Mouse (Mus musculus) forebrain, embryonic 13.5 days (tissue): Measurements from ENCODE around the gene Lbhd1. TPM values are rescaled to one million over a fixed set of nuclear protein-coding genes. Genes with fewer than 3 reads are reported as not detected.
"Not testable (repeated sequence)": the region's sequence is repeated elsewhere in the genome, so short reads cannot be mapped to it uniquely, and the experiment has no call there.

Source experiments
- ATAC-seq: fragments of 200-750 bp; cut with Nextera tagmentation; 2 replicates; pipeline ENCODE4 v1.8.0; 2017
- H3K27ac ChIP-seq: fragments of 300-500 bp; sonication (generic); 2 replicates; pipeline ENCODE4 v1.5.1; 2015; ENCODE audit warnings: inconsistent platforms, mild to moderate bottlenecking, moderate library complexity
- H3K27me3 ChIP-seq: fragments of 300-500 bp; sonication (generic); 2 replicates; pipeline ENCODE4 v1.6.1; 2015; ENCODE audit warnings: mild to moderate bottlenecking, inconsistent platforms
- H3K36me3 ChIP-seq: fragments of 300-500 bp; sonication (generic); 2 replicates; pipeline ENCODE4 v1.6.1; 2015; ENCODE audit warnings: mild to moderate bottlenecking, inconsistent platforms; ENCODE audit not compliant: poor library complexity, severe bottlenecking
- H3K4me1 ChIP-seq: fragments of 300-500 bp; sonication (generic); 2 replicates; pipeline ENCODE4 v1.6.1; 2015; ENCODE audit warnings: inconsistent platforms
- H3K4me2 ChIP-seq: fragments of 300-500 bp; sonication (generic); 2 replicates; pipeline ENCODE4 v1.6.1; 2015; ENCODE audit warnings: inconsistent platforms, mild to moderate bottlenecking, moderate library complexity
- H3K4me3 ChIP-seq: fragments of 300-500 bp; sonication (generic); 2 replicates; pipeline ENCODE4 v1.5.1; 2015; ENCODE audit warnings: mild to moderate bottlenecking, inconsistent platforms
- H3K9ac ChIP-seq: fragments of 300-500 bp; sonication (generic); 2 replicates; pipeline ENCODE4 v1.6.1; 2015; ENCODE audit warnings: mild to moderate bottlenecking, inconsistent platforms
- H3K9me3 ChIP-seq: fragments of 300-500 bp; sonication (generic); replicated peaks from 2 replicates; pipeline ENCODE4 v1.6.1; 2016; ENCODE audit warnings: inconsistent platforms
- WGBS: fragments of 180-500 bp; shearing (Covaris S2); methylation state at CpG from one replicate; pipeline ENCODE4 v1.1.7; 2015; 5-methylcytosine and 5-hydroxymethylcytosine counted together
- polyA plus RNA-seq: library from polyadenylated mRNA; unstranded; fragments of >200 nt; fragmentation: Nextera tagmentation; extraction: Ambion mirVana; gene quantifications from 2 replicates; pipeline ENCODE4 v1.2.1, GENCODE M21; 2015

The Lbhd1 gene
- 73.6 and 85.7 TPM in 2 replicates for polyA plus RNA-seq

DNA sequence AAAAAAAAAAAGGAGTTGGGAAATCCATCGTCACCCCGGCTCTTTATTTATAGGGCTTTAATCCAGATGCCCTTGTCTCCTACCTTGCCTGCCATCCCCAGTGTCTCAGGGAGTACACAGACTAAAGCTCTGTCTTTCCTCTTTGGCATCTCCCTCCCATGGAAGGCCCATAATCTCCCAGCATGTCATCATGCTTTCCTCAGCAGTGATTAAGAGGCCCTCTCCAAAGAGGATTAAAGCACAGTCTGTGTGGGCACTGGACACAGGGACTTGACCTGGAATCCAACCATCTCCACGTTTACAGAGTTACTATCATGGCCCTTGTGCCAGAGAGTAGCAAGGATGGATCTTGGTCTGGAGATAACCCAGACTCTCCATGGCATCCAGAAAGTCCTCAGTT, at the start of gene Lbhd1, which contains the start of gene Gm49403:
TSS of gene Lbhd1 (plus strand) at position 117 of the 400 bp plus-strand sequence.
TSS of gene Gm49403 (plus strand) at position 315 of the 400 bp plus-strand sequence.
- no peak for ATAC-seq
- peaks cover 22% of the 10 kb centered on the region for H3K4me1 ChIP-seq
- no peak within 1 kb of the TSS for H3K4me2 ChIP-seq
- no peak within 1 kb of the TSS for H3K9ac ChIP-seq
- WGBS: 73% methylated on average over 3 of the region's 3 CpGs
- H3K4me3 ChIP-seq: no peak within 1 kb of the TSS
- no peaks in the 10 kb centered on the region for H3K9me3 ChIP-seq
- no peak within 1 kb of the TSS for H3K27ac ChIP-seq
- no peaks in the 10 kb centered on the region for H3K27me3 ChIP-seq
- no peaks in the 10 kb centered on the region for H3K36me3 ChIP-seq

DNA sequence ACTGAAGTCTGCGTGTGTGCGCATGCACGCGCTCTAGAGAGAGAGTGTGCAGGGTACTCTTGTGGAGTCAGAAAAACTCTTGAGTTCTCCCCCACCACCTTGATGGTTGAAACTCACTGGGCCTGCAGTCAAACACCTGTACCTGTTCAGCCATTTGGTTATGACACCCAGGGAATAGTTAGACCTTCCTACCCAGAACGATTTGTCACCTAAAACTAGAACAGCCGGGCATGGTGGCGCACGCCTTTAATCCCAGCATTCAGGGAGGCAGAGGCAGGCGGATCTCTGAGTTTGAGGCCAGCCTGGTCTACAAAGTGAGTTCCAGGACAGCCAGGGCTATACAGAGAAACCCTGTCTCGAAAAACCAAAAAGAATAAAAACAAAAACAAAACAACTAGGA, 47.2 kb upstream of the Lbhd1 start:
- H3K27ac ChIP-seq: peak overlapping the region; percentile 99
- not testable (repeated sequence) for ATAC-seq, H3K9ac ChIP-seq, H3K27me3 ChIP-seq, H3K4me3 ChIP-seq, H3K4me2 ChIP-seq, H3K9me3 ChIP-seq
- H3K4me1 ChIP-seq: peaks cover 27% of the 10 kb centered on the region
- WGBS: 97% methylated on average over 10 of the region's 10 CpGs
- H3K36me3 ChIP-seq: peaks cover 53% of the 10 kb centered on the region

DNA sequence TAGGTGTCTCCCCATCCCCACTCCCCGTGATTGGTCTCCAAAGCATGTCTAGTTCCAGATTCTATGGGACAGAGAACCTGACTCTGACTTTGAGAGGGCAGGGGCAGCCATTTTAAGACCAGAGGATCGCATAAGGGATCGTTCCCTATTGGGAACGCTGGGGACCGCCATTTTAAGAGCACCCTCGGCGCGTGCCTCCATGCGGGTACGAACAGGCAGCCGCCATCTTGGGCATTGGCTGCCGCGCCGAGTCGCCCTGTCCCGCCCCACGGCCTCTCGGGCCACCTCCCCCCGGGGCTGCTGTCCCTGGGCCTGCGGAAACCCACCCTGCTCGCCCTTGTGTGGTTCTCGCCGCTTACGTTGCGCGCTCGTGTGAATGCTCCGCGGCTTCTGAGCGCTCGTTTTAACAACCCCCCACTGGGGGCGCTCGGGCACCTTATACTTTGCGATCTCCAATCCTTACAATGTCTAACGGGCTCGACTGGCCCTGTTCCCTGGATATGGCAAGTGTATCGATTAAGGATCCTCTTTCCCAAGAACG, 46.2 kb upstream of the Lbhd1 start, which contains the start of gene Bscl2:
TSS of gene Bscl2 (plus strand) at position 217 of the 541 bp plus-strand sequence.
- peak within 1 kb of the TSS; percentile 83 for H3K4me2 ChIP-seq

DNA sequence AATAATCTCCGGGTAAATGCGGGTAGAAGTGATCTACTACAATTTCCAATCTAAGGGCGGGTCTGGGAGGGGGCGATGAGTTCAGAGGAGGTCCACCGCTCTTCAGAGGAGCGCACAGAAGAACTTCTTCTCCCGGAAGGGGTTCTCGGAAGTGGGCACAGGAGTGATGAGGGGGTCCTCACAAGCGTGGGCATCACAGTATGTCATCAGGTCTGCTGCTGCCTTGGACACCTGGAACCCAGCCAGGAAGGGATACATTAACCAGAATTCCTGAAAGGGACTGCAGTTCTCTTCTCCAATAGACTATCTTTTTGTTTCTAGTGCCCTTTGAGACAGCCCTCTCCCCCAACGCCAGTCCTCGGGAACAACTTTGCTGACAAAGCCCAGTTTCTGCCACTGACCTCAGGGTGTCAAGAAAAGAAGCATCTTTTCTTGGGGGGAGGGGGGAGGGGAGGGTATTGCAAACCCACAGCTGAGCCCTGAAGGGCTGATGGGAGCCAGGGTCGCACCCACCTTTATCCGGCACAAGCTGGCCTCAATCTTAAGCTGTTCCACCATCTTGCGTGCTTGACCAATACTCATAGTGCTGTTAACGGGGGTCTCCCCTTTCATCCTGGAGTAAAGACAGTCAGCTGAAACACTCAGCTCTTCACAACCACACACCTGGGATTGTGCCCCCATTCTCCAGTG, 45.3 kb upstream of the Lbhd1 start:
- Histone ChIP-seq H3K4me3 (peak overlapping the region; percentile 65), H3K4me1 (peaks cover 27% of the 10 kb centered on the region), H3K36me3 (peaks cover 41% of the 10 kb centered on the region), H3K27me3 (no peaks in the 10 kb centered on the region), H3K27ac (peak overlapping the region; percentile 99), H3K9ac (peak overlapping the region; percentile 90), H3K4me2 (peak overlapping the region; percentile 83), H3K9me3 (no peaks in the 10 kb centered on the region)
- WGBS: 7% methylated on average over 15 of the region's 15 CpGs
- peak; percentile 14 for ATAC-seq

More for the DNA sequence above, 46.2 kb upstream of the Lbhd1 start, which contains the start of gene Bscl2:
- WGBS: under 1% methylated on average over 38 of the region's 38 CpGs
- Histone ChIP-seq H3K4me3 (peak within 1 kb of the TSS; percentile 65), H3K9ac (peak within 1 kb of the TSS; percentile 90), H3K27me3 (no peaks in the 10 kb centered on the region), H3K4me1 (peaks cover 27% of the 10 kb centered on the region), H3K36me3 (peaks cover 44% of the 10 kb centered on the region), H3K27ac (peak within 1 kb of the TSS; percentile 99), H3K9me3 (no peaks in the 10 kb centered on the region)
- ATAC-seq: peak; percentile 79

DNA sequence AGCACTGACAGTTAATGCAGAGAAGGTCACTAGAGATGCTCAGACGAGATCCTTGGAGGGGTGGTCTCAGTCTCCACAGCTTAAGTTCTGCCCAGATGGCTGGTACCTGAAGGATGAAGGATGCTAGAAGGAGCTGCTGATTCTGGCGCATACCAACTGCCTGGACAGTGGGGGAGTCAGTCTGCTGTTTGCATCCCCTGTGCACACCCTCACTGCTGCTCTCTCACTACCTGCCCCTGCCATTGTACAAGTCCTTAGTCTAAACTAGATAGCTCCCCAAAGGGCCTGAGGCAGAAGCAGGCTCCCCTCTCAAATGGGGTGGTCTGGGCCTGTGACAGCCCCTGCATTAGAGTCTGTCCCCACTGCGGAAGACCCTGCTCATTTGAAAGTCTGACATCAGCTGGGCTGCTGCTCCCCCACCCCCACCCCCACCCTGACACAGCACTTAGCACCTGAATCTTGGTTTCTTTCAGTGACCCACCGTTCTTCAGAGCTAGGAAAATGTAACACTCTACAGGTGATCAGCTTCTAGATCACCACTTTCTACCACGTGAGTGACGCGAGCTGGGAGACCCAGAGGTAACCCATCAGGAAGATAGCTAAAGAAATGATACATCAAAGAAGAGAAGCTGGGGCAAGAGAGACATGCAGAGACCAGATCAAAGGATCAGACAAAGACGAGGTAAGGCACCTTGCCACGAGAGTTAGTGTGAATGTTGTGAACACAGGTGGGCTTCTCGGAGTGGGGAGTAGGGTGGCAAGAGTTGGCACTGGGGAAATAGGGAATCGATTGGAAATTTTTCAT, 44.2 kb upstream of the Lbhd1 start, which contains the start of gene Gng3:
TSS of gene Gng3 (minus strand) at position 92 of the 805 bp plus-strand sequence.
- peak within 1 kb of the TSS; percentile 83 for H3K4me2 ChIP-seq
- H3K9ac ChIP-seq: peak within 1 kb of the TSS; percentile 90
- H3K4me1 ChIP-seq: peaks cover 27% of the 10 kb centered on the region
- H3K4me3 ChIP-seq: peak within 1 kb of the TSS; percentile 65
- 32% methylated on average over 11 of the region's 11 CpGs for WGBS
- peaks cover 29% of the 10 kb centered on the region for H3K36me3 ChIP-seq
- H3K9me3 ChIP-seq: no peaks in the 10 kb centered on the region
- H3K27me3 ChIP-seq: no peaks in the 10 kb centered on the region
- peak within 1 kb of the TSS; percentile 99 for H3K27ac ChIP-seq
- peak; percentile 79 for ATAC-seq

DNA sequence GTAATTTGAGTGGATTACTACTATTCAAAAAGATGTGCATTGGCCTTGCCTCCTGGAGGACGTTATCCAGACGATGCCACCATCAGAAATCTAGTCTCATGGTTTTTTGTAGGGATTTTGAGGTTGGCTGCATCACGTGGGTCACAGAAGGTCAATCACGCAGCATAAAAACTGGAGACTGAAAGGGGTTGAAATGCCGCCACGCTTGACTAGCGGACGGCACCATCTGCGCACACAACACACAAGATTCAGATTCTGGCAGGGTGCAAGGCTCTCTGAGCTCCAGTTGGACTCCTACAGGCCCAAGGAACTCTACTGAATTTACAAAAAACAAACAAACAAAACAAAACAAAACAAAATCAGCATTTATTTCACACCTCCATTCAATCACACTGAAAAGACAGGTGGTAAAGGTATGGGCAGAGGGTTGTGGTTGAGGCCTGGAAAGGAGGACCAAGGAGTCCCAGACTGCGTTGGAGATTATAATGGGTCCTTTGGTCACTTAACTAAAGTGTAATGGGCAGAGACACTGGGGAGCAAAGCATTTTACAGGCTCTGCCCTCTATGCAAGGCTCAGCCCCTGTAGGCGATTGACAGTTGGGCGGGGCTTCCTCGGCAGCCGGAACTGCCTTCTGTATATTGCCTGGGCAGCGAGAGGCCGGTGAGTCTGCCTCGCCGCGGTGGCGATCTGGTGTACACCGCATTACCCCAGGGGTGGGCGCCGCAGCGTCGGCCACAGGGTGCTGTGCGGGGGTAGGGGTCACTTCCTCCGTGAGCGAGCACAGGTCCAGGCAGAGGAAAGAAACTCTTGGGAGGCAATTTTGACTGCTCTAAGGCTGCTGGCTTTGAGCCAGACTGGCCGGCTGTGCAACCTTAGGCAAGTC, 43.4 kb upstream of the Lbhd1 start:
- Histone ChIP-seq H3K9me3 (no peaks in the 10 kb centered on the region), H3K4me3 (peak overlapping the region; percentile 65), H3K4me2 (peak overlapping the region; percentile 83), H3K27me3 (no peaks in the 10 kb centered on the region), H3K4me1 (peaks cover 27% of the 10 kb centered on the region), H3K9ac (peak overlapping the region; percentile 90), H3K27ac (peak overlapping the region; percentile 99), H3K36me3 (peaks cover 23% of the 10 kb centered on the region)
- peak; percentile 50 for ATAC-seq
- WGBS: 18% methylated on average over 29 of the region's 29 CpGs

DNA sequence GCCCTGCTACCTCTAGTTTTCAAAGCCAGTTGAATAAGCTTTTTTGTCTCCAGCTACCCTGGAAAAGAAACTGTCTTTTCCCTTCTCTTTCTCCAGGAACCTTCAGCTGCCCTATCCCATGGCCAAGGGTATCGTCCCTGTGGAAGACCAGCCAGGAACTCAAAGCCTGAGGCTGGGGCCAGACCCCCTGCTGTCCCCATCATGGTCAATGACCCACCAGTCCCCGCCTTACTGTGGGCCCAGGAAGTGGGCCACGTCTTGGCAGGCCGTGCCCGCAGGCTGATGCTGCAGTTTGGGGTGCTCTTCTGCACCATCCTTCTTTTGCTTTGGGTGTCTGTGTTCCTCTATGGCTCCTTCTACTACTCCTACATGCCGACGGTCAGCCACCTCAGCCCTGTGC, 42.5 kb upstream of the Lbhd1 start:
- WGBS: 87% methylated on average over 7 of the region's 7 CpGs

DNA sequence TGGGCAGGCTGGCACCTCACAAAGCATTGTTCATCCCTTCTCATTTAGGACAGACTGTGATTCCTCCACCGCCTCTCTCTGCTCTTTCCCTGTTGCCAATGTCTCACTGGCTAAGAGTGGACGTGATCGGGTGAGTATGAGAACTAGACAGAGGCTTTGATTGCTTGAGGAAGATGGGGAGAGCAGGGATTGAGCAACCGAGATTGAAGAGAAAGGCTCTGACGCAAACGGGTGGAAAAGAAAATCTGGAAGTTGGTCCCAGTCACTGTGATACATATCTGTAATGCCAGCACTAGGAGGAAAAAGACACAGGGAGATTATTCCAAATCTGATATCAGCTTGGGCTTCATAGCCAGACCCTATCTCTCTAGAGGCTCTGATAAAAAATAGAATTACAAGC, 40.6 kb upstream of the Lbhd1 start:
- H3K36me3 ChIP-seq: peaks cover 40% of the 10 kb centered on the region

More for the DNA sequence above, 42.5 kb upstream of the Lbhd1 start:
- Histone ChIP-seq H3K9ac (peak overlapping the region; percentile 90), H3K4me2 (peak overlapping the region; percentile 83), H3K4me3 (peak overlapping the region; percentile 65), H3K9me3 (no peaks in the 10 kb centered on the region), H3K4me1 (peaks cover 27% of the 10 kb centered on the region), H3K27ac (no peak overlapping the region; the same call in 1 of the 2 replicates), H3K36me3 (peaks cover 24% of the 10 kb centered on the region), H3K27me3 (no peaks in the 10 kb centered on the region)
- ATAC-seq: no peak

DNA sequence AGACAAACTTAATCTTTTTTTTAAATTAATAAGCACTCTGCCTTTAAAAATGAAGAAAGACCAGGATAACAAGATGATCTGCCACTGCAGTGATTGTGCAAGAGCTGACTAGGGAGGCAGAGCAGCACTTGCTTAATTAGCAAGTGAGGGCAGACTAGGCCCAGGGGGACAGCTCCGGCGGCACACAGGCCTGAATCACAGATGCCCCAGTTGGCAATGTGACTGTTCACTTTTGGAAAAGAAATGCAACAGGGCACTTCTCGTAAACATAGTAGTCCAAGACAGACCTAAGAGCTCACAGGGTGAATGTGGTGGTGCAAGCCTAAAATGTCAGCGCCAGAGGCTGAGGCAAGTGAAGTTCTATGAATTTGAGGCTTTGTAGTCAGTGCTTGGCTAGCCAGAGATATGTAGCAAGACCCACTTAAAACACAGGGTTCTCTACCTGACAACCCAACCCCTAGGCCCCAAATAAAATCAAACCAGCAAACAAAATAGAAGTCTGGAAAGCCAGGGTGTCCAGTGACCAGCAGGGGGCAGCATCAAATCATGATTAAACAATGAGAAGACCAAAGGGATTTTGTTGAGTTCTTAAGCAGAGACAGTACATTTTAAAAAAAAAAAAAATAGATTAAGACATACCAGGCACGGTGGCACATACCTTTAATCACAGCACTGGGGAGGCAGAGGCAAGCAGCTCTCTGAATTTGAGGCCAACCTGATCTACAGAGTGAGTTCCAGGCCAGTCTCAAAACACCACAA, 39.0 kb upstream of the Lbhd1 start:
- peaks cover 50% of the 10 kb centered on the region for H3K36me3 ChIP-seq

More for the DNA sequence above, 40.6 kb upstream of the Lbhd1 start:
- Histone ChIP-seq H3K27ac (no peak overlapping the region), H3K4me3 (no peak overlapping the region), H3K4me1 (peaks cover 27% of the 10 kb centered on the region), H3K9me3 (no peaks in the 10 kb centered on the region), H3K9ac (peak overlapping the region; percentile 46; the same call in 1 of the 2 replicates), H3K4me2 (no peak overlapping the region), H3K27me3 (no peaks in the 10 kb centered on the region)
- 83% methylated on average over 6 of the region's 6 CpGs for WGBS
- ATAC-seq: no peak

DNA sequence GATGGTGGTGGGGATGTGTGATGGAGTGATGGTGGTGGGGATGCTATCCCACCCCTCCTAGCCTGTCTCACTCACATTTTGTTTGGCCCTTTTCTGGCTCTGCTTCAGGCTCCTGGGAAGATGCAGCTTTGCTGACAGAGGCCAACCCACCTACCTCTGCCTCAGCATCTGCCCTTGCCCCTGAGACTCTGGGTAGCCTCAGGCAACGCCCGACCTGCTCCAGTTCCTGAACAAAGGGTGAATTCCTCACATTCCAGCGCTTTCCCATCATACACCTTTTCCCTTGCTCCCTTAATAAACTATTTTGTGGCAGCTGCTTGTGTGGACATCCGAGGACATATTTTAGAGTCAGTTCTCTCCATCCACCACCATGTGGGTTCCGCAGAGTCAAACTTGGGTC, 35.2 kb upstream of the Lbhd1 start:
- no peaks in the 10 kb centered on the region for H3K27me3 ChIP-seq
- H3K4me3 ChIP-seq: no peak overlapping the region
- no peak overlapping the region for H3K9ac ChIP-seq
- WGBS: 70% methylated on average over 5 of the region's 5 CpGs
- 0 out of 2 replicates have a peak, but pooled peaks cover 3% of the 10 kb centered on the region for H3K4me1 ChIP-seq
- H3K36me3 ChIP-seq: peaks cover 40% of the 10 kb centered on the region
- no peak overlapping the region for H3K27ac ChIP-seq
- no peak for ATAC-seq
- no peak overlapping the region for H3K4me2 ChIP-seq
- no peaks in the 10 kb centered on the region for H3K9me3 ChIP-seq

More for the DNA sequence above, 39.0 kb upstream of the Lbhd1 start:
- H3K4me1 ChIP-seq: peaks cover 17% of the 10 kb centered on the region
- WGBS: 69% methylated on average over 5 of the region's 5 CpGs
- no peak overlapping the region for H3K9ac ChIP-seq
- no peaks in the 10 kb centered on the region for H3K9me3 ChIP-seq
- H3K4me3 ChIP-seq: no peak overlapping the region
- no peaks in the 10 kb centered on the region for H3K27me3 ChIP-seq
- no peak overlapping the region for H3K4me2 ChIP-seq
- ATAC-seq: no peak
- no peak overlapping the region for H3K27ac ChIP-seq
